Mouse (Mus musculus) activated CD4-positive, CD25-positive, alpha-beta regulatory T cell (primary cell): ENCODE results near the gene Phka2. TPM values are rescaled to one million over a fixed set of nuclear protein-coding genes. Genes with fewer than 3 reads are reported as not detected.

Source experiments
- polyA plus RNA-seq, 2 experiments: library from polyadenylated mRNA; unstranded; fragments of 100-300 nt; shearing (Covaris generic); gene quantifications; one replicate each; pipeline ENCODE4 v1.2.1; 2017

Phka2 gene
- polyA plus RNA-seq: 10 to 100 TPM; 12.0 to 15.8 TPM

GRCm38 (mm10) chrX:160502048-160503041 is at the start of gene Phka2:
Gene Phka2 (plus strand): TSS chrX:160502166.

Other genes with a start within 250 kb of the Phka2 start
- gene Adgrg2, start 111.5 kb upstream of the Phka2 start, polyA plus RNA-seq: under 1 TPM in 1 of 2 experiments, not detected in 1; 0.26 TPM
- gene Ppef1, start 233.6 kb downstream of the Phka2 start, polyA plus RNA-seq: not detected